Mouse (Mus musculus) MEL (cell line): ENCODE measurements around the gene Retnlg. TPM values are rescaled to one million over a fixed set of nuclear protein-coding genes. Genes with fewer than 3 reads are reported as not detected.
"Not testable (repeated sequence)": the region's sequence is repeated elsewhere in the genome, so short reads cannot be mapped to it uniquely, and the experiment has no call there.

Source experiments
- DNase-seq: peaks from one replicate; pipeline ENCODE4 v3.0.0; 2011; ENCODE audit warnings: low read depth, low spot score
- H3K27ac ChIP-seq: 2 replicates; pipeline ENCODE4 v1.5.1; 2012; ENCODE audit warnings: low read depth, mild to moderate bottlenecking, control low read depth, low read length, moderate library complexity; ENCODE audit not compliant: control insufficient read depth
- H3K27me3 ChIP-seq, 2 experiments: fragments of 150-350 bp in 1 of 2; sonication (generic) in 1 of 2; 2 replicates each; pipeline ENCODE4 v1.6.1; 2012; ENCODE audit warnings: low read length in 2 of 2, mild to moderate bottlenecking in 2 of 2, improper control_type of control experiment in 1 of 2, moderate library complexity in 1 of 2; ENCODE audit not compliant: insufficient read depth in 2 of 2, control insufficient read depth in 1 of 2
- H3K36me3 ChIP-seq, 2 experiments: 2 replicates each; pipeline ENCODE4 v1.6.1; 2012 to 2014; ENCODE audit warnings: low read length in 2 of 2, improper control_type of control experiment in 1 of 2, inconsistent platforms in 1 of 2, mild to moderate bottlenecking in 1 of 2; ENCODE audit not compliant: insufficient read depth in 2 of 2, control insufficient read depth in 1 of 2
- H3K4me1 ChIP-seq, 2 experiments: fragments of 150-350 bp in 1 of 2; sonication (generic) in 1 of 2; 2 replicates each; pipeline ENCODE4 v1.6.1; 2012; ENCODE audit warnings: low read length in 2 of 2, improper control_type of control experiment in 1 of 2, mild to moderate bottlenecking in 1 of 2; ENCODE audit not compliant: insufficient read depth in 2 of 2, control insufficient read depth in 1 of 2
- H3K4me3 ChIP-seq, 2 experiments: fragments of 150-350 bp in 1 of 2; sonication (generic) in 1 of 2; 2 replicates each; pipeline ENCODE4 v1.5.1; 2012; ENCODE audit warnings: low read depth in 2 of 2, low read length in 2 of 2, mild to moderate bottlenecking in 2 of 2, moderate library complexity in 2 of 2, control low read depth in 1 of 2, improper control_type of control experiment in 1 of 2; ENCODE audit not compliant: control insufficient read depth in 1 of 2, insufficient read depth in 1 of 2
- H3K79me2 ChIP-seq: 2 replicates; pipeline ENCODE4 v1.6.1; 2012; ENCODE audit warnings: mild to moderate bottlenecking, low read length, moderate library complexity; ENCODE audit not compliant: control insufficient read depth, poor library complexity, insufficient read depth
- H3K9ac ChIP-seq: 2 replicates; pipeline ENCODE4 v1.6.1; 2012; ENCODE audit warnings: low read depth, mild to moderate bottlenecking, control low read depth, low read length, moderate library complexity; ENCODE audit not compliant: control insufficient read depth, poor library complexity, severe bottlenecking
- H3K9me3 ChIP-seq: fragments of 150-350 bp; sonication (generic); replicated peaks from 2 replicates; pipeline ENCODE4 v1.6.1; 2012; ENCODE audit warnings: mild to moderate bottlenecking, low read length, improper control_type of control experiment, moderate library complexity; ENCODE audit not compliant: insufficient read depth
- CHD1 ChIP-seq: IDR thresholded peaks from 2 replicates; pipeline ENCODE4 v1.6.1; 2012; ENCODE audit warnings: low read depth, mild to moderate bottlenecking, inconsistent platforms, low read length, improper control_type of control experiment
- CTCF ChIP-seq, 3 experiments: IDR thresholded peaks in 2 of 3; conservative IDR thresholded peaks in 1 of 3; 2 replicates each; pipeline ENCODE4 v1.5.1; 2011 to 2012; ENCODE audit warnings: low read length in 3 of 3, low read depth in 2 of 3, mild to moderate bottlenecking in 2 of 3, improper control_type of control experiment in 1 of 3, inconsistent platforms in 1 of 3, mixed read lengths in 1 of 3, moderate library complexity in 1 of 3; ENCODE audit not compliant: control insufficient read depth in 1 of 3, insufficient read depth in 1 of 3, poor library complexity in 1 of 3, severe bottlenecking in 1 of 3
- EP300 ChIP-seq, 2 experiments: IDR thresholded peaks; 2 replicates each; pipeline ENCODE4 v1.6.1; 2011; ENCODE audit warnings: improper control_type of control experiment in 2 of 2, low read length in 2 of 2, low read depth in 1 of 2, mild to moderate bottlenecking in 1 of 2
- GABPA ChIP-seq: IDR thresholded peaks from 2 replicates; pipeline ENCODE4 v1.6.1; 2012; ENCODE audit warnings: low read depth, mild to moderate bottlenecking, inconsistent platforms, low read length, improper control_type of control experiment, moderate library complexity
- GATA1 ChIP-seq: IDR thresholded peaks from 2 replicates; pipeline ENCODE4 v1.6.1; 2011; ENCODE audit warnings: low read depth, low read length, improper control_type of control experiment
- HCFC1 ChIP-seq: IDR thresholded peaks from 2 replicates; pipeline ENCODE4 v1.6.1; 2012; ENCODE audit warnings: low read depth, mild to moderate bottlenecking, inconsistent platforms, low read length, improper control_type of control experiment, moderate library complexity
- JUND ChIP-seq: IDR thresholded peaks from 2 replicates; pipeline ENCODE4 v1.6.1; 2011; ENCODE audit warnings: low read depth, mild to moderate bottlenecking, improper control_type of control experiment, low read length
- MAFK ChIP-seq: IDR thresholded peaks from 2 replicates; pipeline ENCODE4 v1.6.1; 2011; ENCODE audit warnings: low read depth, mild to moderate bottlenecking, low read length, improper control_type of control experiment, borderline replicate concordance
- MAX ChIP-seq: IDR thresholded peaks from 2 replicates; pipeline ENCODE4 v1.6.1; 2011; ENCODE audit warnings: low read length, improper control_type of control experiment
- MEF2A ChIP-seq: IDR thresholded peaks from 2 replicates; pipeline ENCODE4 v1.6.1; 2014; ENCODE audit warnings: low read depth, mild to moderate bottlenecking, inconsistent platforms, low read length, improper control_type of control experiment; ENCODE audit not compliant: poor library complexity, insufficient replicate concordance, severe bottlenecking; ENCODE audit errors: extremely low read depth
- MXI1 ChIP-seq: IDR thresholded peaks from 2 replicates; pipeline ENCODE4 v1.6.1; 2011; ENCODE audit warnings: mild to moderate bottlenecking, low read depth, low read length, improper control_type of control experiment
- MYC ChIP-seq: IDR thresholded peaks from 2 replicates; pipeline ENCODE4 v1.6.1; 2011; ENCODE audit warnings: low read depth, mild to moderate bottlenecking, low read length, improper control_type of control experiment, moderate library complexity
- NRF1 ChIP-seq: IDR thresholded peaks from 2 replicates; pipeline ENCODE4 v1.6.1; 2014; ENCODE audit warnings: low read depth, mild to moderate bottlenecking, inconsistent platforms, low read length, improper control_type of control experiment, moderate library complexity; ENCODE audit not compliant: poor library complexity, insufficient read depth, severe bottlenecking
- POLR2AphosphoS2 ChIP-seq: IDR thresholded peaks from 2 replicates; pipeline ENCODE4 v1.6.1; 2011; ENCODE audit warnings: low read length, improper control_type of control experiment
- RCOR1 ChIP-seq: IDR thresholded peaks from 2 replicates; pipeline ENCODE4 v1.6.1; 2012; ENCODE audit warnings: low read depth, mild to moderate bottlenecking, inconsistent platforms, low read length, improper control_type of control experiment
- SIN3A ChIP-seq: IDR thresholded peaks from 2 replicates; pipeline ENCODE4 v1.6.1; 2012; ENCODE audit warnings: low read length, improper control_type of control experiment, inconsistent platforms
- USF1 ChIP-seq: IDR thresholded peaks from 2 replicates; pipeline ENCODE4 v1.6.1; 2014; ENCODE audit warnings: low read depth, mild to moderate bottlenecking, inconsistent platforms, low read length, improper control_type of control experiment, moderate library complexity
- ZC3H11A ChIP-seq: IDR thresholded peaks from 2 replicates; pipeline ENCODE4 v1.6.1; 2012; ENCODE audit warnings: low read depth, mild to moderate bottlenecking, inconsistent platforms, low read length, improper control_type of control experiment
- ZNF384 ChIP-seq: IDR thresholded peaks from 2 replicates; pipeline ENCODE4 v1.6.1; 2012; ENCODE audit warnings: low read depth, mild to moderate bottlenecking, inconsistent platforms, low read length, improper control_type of control experiment
- polyA plus RNA-seq, 2 experiments: library from polyadenylated mRNA; stranded (reverse) in 1 of 2; unstranded in 1 of 2; fragments of >175 nt in 1 of 2; fragments of >200 nt in 1 of 2; gene quantifications; 2 replicates each; pipeline versions ENCODE4 v1.2.1 to v1.2.4; 2012; ENCODE audit warnings: low replicate concordance in 2 of 2, low read depth in 1 of 2; ENCODE audit not compliant: insufficient read length in 2 of 2, insufficient read depth in 1 of 2, missing spikeins in 1 of 2
- total RNA-seq: library from RNA; depleted of rRNA; stranded (reverse); fragments of 300-350 nt; gene quantifications from 2 replicates; pipeline ENCODE4 v1.2.3, GENCODE M21; 2012

The Retnlg gene
- total and polyA plus RNA-seq, 3 experiments, result not detected

GRCm38 (mm10) chr16:48833626-48834025 is 38.8 kb upstream of the Retnlg start:
- not testable (repeated sequence) for H3K4me1 ChIP-seq, H3K4me3 ChIP-seq, H3K9ac ChIP-seq
- TF ChIP-seq RCOR1, result 0 out of 2 replicates have a peak, but pooled peaks have one; percentile 27
- peak; percentile 10 to 17; a peak in 1 of 4 replicates for TF ChIP-seq EP300 (IDR thresholded peaks at IDR 0.05; ENCODE audit: low read depth in 1 of 2, low read length in 2 of 2)
- TF ChIP-seq GATA1, result 0 out of 2 replicates have a peak, but pooled peaks have one; percentile 29
- TF ChIP-seq, all 39 proteins: peak for 3; not testable (repeated sequence) for 36
- H3K9me3 ChIP-seq, H3K79me2 ChIP-seq, H3K36me3 ChIP-seq, H3K27ac ChIP-seq, H3K27me3 ChIP-seq: not testable (repeated sequence)
- peak; percentile 39 for DNase-seq

DNA sequence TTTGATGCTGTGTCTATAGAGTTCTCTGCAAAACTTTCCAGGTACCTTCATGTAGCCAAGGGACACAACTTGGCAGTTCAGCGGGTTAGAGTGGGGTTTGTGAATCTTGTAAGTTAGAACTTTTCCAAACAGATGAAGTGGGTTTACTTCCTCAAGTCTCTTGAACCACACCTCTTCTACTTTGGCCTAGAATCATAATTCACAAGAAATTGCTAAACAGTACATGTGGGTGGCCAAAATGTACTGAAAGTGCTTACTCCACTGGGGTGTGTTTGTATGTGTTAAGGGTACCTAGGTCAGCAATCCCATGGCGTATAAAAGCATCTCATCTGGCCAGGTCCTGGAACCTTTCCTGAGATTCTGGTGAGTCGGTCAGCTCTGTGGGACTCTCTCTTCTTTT is 30.2 kb upstream of the Retnlg start, which contains the start of gene Retnla:
Retnla (plus strand) TSS at position 286 of the 400 bp plus-strand sequence.
- Histone ChIP-seq H3K4me1 (no peaks in the 10 kb centered on the region), H3K36me3 (no peaks in the 10 kb centered on the region), H3K27me3 (no peaks in the 10 kb centered on the region), H3K79me2 (no peaks in the 10 kb centered on the region), H3K9me3 (no peaks in the 10 kb centered on the region), H3K27ac (no peak within 1 kb of the TSS), H3K9ac (no peak within 1 kb of the TSS), H3K4me3 (no peak within 1 kb of the TSS)
- no peak for DNase-seq
- TF ChIP-seq MYC, result no peak
- no peak for TF ChIP-seq USF1
- no peak for TF ChIP-seq MAFK
- TF ChIP-seq EP300 (IDR thresholded peaks at IDR 0.05; ENCODE audit: low read depth in 1 of 2, low read length in 2 of 2), result no peak
- TF ChIP-seq GABPA, result no peak
- TF ChIP-seq SIN3A, result no peak
- no peak for TF ChIP-seq CTCF (IDR thresholded peaks at IDR 0.05 in 2 of 3, conservative IDR thresholded peaks at IDR 0.05 in 1 of 3; ENCODE audit: control insufficient read depth in 1 of 3, insufficient read depth in 1 of 3, low read depth in 2 of 3, low read length in 3 of 3, poor library complexity in 1 of 3, severe bottlenecking in 1 of 3)
- no peak for TF ChIP-seq MXI1
- TF ChIP-seq CHD1, result no peak

DNA sequence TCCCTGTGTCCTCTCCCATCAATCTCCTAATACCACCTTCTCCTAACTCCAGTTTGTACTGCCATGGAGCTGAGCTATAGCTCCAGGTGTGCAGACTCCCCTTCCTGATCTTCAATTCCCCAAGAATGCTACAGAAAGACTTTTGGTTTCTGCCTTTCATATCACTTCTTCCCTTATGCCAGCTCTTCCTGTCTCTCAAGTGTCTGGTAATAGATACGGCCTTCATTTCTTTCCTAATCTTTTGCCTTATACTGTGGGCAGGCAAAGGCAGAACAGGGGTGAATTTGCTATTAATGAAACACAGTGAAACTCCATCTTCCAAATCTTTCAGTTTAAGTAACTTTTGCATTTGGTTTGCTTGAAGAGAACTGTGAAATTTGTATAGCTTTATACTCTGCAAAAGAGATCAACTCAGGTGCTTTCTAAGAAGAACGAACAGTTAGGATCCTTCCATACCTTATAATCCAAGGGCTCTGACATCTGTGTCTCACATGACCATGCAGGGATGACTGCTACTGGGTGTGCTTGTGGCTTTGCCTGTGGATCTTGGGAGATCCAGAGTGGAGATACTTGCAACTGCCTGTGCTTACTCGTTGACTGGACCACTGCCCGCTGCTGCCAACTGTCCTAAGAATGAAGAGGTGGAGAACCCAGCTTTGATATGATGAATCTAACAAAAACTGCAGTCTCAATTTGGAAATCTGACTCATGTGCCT is 28.6 kb upstream of the Retnlg start:
- Histone ChIP-seq H3K4me3 (no peak overlapping the region), H3K79me2 (no peaks in the 10 kb centered on the region), H3K9me3 (no peaks in the 10 kb centered on the region), H3K9ac (no peak overlapping the region), H3K4me1 (no peaks in the 10 kb centered on the region), H3K27me3 (no peaks in the 10 kb centered on the region)
- no peak for DNase-seq
- TF ChIP-seq POLR2AphosphoS2 (no peak), ZNF384 (no peak), MAX (no peak), GATA1 (no peak), MXI1 (no peak), ZC3H11A (no peak), NRF1 (no peak), MEF2A (no peak), JUND (no peak), HCFC1 (no peak), RCOR1 (no peak)
- TF ChIP-seq, all 39 proteins: peak for 0
- H3K36me3 ChIP-seq, result no peaks in the 10 kb centered on the region
- no peak overlapping the region for H3K27ac ChIP-seq
